Mouse (Mus musculus): Measurements from ENCODE around the gene Pdzrn3.

Pdzrn3 gene

DNA sequence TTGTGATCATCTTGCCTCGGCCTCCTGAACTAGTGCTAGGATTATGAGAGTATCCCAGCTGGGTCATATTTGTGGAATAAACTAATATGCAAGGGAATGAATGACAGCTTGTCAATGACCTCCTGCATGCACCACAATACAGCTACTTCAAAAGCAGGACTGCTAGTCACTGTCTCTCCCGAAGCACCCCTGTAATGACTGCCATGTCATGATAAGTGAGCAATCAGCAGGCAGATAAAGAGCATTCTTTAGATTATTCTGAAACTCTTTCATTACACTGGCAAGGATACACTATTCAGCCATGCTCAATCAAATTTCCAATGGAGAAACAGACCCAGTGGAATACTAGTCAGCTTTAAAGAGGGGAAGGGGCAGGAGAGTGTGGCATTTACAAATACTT, 85.8 kb downstream of the Pdzrn3 start:
- no peak for DNase-seq (ENCODE audit: low read depth, low spot score)

DNA sequence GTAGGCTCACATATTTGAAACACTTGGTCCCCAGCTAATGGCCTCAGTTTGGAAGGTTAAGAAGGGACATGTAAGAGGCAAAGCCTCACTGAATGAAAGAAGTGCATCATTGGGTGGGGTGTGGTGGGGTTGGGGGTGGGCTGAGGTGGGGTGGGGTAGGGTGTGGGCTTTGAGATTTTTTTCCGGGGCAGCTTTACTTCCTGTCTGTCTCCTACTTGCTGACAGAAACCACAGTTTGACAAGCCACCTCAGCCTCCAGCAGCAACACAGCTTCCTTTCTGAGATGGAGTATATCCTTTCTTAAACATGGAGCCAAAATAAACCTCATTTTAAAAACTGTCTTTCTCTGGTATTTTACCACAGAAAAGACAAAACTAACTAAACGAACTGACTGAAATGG, 87.5 kb downstream of the Pdzrn3 start:
- DNase-seq (ENCODE audit: low read depth, low spot score), result no peak

DNA sequence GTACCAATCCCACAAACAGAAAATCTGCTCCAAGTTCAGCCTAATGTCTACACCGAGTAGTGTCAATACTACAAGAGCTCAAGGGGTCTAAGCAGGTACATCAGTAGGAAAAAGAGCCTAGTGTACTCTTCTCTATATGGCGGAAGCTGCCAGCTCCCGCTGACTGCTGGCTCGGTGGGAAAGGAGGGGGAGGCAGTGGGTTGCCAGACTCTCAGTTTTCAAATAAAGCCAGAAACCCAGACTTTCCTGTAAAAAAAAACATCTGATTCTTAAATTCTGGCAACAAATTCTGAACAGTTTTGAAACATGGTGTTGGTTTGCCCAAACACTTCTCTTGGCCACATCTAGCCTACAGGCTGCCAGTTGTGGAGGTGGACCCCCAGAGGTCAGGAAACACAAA, 88.3 kb downstream of the Pdzrn3 start:
- DNase-seq (ENCODE audit: low read depth, low spot score), result no peak

DNA sequence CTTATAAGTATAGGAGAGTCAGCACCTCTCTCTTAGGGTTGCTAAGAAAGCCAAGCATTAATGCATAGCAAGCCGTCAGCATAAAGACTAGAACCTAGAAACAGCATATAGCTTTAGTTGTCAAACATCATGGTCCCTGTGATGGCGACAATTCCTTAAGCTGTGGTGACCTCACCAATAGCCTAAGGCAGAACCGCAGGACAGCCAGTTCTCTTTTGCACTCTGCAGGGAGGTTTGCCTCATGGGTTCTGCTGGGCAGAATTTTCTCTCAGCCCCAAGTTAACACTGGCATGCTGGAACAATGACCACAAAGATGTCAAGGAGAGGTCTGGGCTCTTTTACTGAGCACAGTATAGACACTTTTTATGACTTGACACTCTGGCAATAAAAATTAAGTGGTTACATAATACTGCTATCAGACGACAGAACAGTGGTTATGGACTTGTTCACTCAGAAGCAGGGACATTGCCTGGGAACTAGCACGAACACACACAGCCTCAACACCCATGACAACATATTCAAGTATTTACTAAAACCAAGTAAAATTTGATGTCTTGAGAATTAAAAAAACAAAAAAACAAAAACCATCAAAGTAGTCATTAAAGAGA, 90.0 kb downstream of the Pdzrn3 start:
- no peak for DNase-seq (ENCODE audit: low read depth, low spot score)

DNA sequence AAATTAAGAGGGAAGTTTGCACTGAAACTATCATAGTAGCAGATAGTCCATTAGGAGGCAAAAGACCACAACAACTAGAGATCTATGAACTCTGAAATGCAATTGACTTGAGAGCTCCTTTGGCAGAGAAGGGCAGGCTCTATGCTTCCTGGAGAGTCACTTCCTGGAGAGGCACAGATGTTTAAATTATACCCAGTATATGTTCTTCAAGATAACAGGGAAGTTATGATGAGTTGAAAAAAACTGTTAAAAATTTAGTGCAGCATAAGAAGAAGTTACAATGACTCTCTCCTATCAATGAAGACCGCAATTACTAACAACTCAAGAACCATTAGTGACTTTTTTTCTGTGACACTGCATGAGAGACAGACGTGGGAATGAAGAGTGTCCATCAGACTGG, 90.6 kb downstream of the Pdzrn3 start:
- no peak for DNase-seq (ENCODE audit: low read depth, low spot score)

DNA sequence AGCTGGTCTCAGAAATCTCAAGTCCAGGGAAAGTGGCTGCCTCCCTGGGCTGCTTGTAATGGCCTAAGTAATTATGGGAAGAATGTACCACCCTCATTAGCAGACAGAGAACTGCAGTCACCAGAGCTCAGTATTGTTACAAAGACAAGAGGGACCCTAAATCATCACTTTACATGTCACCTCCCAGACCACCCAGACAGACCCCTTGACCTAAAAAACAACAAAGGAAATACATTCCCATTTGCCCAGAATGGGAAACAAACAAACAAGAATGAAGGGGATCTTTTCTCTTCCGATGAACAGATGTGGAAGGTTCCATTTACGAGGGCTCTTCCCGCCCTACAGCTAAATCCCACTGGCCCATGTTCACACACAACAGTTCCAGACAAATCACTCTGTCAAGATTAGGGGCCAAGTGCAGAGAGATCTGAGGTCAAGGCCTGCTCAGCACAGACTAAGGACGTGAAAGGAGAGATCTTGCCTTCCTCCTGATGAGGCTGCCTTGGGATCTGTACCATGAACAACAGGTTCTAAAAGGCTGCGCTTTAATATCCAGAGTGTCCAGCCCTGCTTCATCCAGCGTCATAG, 93.2 kb downstream of the Pdzrn3 start:
- DNase-seq (ENCODE audit: low read depth, low spot score), result no peak

DNA sequence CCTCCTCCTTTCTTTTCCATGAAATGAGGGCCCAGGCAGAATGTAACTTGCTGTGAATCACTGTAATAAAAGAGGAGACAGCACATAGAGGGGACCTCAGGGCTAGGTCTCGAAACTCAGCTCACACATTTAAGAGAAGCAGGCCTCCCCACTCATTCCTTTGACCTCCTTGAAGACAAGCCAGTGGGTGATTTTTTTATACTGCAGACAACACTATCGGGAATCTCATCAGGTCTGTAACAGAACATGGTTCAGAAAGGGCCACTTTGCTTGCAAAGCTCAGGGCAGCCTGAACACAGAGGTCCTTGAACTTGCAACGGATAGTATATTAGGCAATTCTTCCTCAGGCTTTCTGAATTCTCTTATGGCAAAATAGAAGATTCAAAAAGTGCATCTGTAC, 93.8 kb downstream of the Pdzrn3 start:
- no peak for DNase-seq (ENCODE audit: low read depth, low spot score)

DNA sequence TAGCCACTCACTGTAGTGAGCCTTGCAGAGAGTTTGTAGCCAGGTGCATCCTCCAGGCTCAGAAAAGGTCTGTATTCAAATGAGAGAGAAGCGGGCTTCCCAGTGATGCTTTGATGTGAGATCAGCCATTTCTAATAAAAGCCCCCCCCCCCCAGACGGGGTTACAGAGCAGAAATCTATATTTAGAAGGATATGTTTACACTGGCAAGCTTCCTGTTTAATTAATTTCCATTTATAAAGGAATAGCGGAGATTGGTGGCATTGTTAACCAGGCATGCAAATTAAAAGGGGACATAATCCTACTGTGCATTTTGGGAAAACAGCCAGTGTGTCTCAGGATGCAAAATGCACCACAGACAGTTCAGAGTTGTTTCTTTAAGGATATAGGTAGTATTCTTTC, 96.1 kb downstream of the Pdzrn3 start:
- no peak for DNase-seq (ENCODE audit: low read depth, low spot score)

DNA sequence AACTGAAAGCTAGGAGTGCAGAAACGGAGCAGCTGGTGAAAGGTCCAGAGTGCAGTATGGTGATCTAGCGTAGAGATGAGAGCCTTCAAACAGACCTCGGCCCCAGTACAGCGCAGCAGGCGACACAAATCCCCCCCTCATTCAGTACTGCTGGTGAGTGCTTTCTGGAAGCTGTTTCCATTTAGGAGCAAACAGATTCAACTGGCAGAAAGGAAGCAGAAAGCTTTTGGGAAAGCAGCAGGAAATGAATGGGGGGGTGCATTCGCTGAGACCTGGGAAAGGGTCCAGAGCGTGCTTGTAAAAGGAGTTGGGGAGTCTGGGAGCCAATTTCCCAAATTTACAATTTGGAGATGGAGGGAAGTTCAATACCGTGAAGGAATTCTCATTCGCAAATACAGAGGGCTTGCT, 96.9 kb downstream of the Pdzrn3 start:
- DNase-seq (ENCODE audit: low read depth, low spot score), result no peak

DNA sequence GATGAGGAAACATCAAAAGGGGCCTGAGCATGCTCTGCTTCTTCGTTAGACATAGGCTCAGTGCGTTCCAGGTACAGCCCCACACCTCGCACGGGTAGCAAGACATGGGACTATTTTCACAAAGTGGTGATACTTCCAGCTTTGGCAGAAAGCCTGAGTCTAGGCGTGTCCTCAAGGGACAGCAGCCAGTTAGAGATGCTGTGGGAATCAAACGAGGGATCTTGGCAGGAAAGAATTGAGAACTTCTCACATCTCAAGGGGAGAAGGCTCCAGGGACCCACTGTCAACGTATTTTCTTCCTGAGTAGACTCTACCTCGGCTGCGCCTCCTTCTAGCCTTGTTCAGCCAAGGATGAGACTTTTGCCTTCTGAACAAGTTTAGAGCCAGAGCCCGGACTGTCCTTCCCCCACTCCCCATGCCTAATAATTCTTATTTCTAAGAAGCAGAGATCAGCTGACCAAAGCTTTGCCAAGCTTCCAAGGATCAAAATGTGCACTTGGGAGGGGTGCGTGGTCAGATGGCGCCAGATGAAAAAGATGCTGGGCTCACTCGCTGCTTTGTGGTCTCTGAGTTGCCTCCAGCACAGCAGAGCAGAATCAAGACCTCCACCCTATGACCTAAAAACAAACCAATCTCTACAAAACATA, 99.3 kb downstream of the Pdzrn3 start:
- no peak for DNase-seq (ENCODE audit: low read depth, low spot score)

DNA sequence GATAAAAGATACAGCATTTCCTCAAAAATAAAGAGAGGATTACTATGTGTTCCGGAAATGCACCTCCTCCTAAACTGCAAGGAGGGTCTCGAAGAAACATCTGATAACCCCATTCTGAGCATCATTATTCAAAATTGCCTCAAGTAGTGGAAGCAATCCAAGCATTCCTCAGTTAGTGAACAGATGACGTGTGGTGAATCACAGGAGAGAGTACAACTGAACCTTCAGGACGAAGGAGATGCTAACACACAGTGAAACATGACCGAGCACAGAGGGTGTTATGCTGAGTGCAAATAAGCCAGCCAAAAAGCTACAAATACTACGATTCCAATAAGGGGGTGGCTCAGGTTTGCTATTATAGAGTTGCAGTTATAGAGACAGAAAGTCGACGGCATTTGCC, 101.4 kb downstream of the Pdzrn3 start:
- DNase-seq (ENCODE audit: low read depth, low spot score), result no peak

DNA sequence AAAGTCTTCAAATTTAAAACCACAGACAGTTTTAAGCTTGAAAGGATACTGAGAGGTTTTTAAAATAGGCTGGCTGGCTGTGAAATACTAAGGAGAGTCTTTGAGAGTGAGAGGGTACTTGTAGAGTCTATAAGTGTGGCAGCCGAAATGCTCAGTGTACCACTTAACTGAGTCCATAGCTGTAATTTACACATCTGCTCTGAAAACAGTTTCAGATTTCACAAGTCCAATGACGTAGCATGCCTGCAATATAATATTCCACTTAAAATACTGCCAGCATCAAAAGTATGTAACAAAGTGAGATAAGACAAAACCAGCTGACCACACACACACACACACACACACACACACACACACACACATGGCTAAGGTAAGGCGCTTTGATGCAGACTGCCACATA, 101.9 kb downstream of the Pdzrn3 start:
- DNase-seq (ENCODE audit: low read depth, low spot score), result no peak

DNA sequence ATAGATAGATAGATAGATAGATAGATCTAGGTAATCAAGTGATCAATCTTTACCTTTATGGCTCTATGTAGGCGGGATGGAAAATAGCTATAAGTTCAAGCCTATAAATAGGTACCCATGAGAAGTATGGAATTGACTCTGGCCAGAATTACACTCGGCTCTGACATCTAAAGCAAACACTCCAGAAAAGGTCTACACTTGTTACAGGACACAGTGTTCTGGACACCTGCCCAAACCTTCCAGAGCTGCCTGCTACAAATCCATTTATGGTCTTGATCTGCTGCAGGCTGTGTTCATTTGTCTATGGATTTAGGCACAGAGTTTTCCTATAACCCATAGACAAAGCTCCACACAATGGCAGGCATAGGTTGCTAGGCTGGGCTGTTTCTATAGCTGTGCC, 102.9 kb downstream of the Pdzrn3 start:
- DNase-seq (ENCODE audit: low read depth, low spot score), result no peak

DNA sequence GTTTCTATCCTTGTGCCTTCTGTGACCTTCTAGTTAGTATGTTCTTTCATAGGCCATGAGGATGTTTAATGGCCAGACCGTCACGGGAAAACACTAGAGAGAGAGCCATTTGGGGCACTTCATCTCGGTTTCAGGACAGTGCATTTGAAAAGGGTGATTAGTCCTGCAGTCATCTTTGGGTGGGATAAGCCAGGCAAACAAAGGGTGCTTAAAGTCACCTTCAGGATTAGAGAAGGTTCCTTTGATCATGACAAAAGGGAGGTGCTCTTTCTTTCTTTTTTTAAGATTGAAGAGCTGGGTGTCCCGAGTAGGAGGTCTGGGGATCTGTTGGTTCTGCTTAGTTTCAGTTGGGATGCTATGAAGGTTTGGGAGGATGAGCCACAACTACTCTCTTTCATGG, 105.4 kb downstream of the Pdzrn3 start:
- no peak for DNase-seq (ENCODE audit: low read depth, low spot score)

DNA sequence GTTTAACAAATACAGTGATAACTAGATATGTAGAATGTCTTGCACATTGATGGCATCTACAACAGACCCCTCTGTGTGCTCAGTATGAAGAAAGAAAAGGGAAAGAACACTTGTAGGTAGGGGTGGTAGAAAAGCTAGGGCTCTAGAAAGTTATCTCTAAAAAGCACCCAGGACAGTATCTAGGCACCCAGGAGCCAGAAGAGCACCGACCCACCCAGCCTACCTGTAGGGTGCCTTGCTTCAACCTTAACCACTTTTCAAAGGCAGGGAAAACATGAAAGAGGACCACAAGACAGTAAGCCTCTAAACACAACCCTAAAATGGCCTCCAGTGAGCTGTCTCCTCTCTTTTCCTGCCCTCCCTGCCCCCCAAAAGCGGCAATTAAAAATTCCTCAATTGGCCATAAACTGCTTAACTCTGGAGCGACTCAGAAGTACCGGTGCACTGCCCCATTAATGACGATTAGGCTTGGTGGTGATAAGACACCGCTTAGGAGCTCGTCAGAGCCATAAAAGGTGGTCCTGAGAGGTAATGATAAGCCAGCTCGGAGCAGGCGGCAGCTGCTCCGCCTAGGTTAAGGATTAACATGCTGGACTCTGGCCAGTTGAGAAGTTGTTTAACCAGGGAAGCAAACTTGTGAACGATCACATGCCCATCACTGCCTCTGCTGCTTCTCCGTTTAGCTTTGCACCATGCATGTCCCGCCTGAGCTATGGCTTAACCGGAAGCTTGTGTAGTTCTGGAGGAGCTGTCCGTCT, 106.1 kb downstream of the Pdzrn3 start:
- DNase-seq (ENCODE audit: low read depth, low spot score), result no peak

DNA sequence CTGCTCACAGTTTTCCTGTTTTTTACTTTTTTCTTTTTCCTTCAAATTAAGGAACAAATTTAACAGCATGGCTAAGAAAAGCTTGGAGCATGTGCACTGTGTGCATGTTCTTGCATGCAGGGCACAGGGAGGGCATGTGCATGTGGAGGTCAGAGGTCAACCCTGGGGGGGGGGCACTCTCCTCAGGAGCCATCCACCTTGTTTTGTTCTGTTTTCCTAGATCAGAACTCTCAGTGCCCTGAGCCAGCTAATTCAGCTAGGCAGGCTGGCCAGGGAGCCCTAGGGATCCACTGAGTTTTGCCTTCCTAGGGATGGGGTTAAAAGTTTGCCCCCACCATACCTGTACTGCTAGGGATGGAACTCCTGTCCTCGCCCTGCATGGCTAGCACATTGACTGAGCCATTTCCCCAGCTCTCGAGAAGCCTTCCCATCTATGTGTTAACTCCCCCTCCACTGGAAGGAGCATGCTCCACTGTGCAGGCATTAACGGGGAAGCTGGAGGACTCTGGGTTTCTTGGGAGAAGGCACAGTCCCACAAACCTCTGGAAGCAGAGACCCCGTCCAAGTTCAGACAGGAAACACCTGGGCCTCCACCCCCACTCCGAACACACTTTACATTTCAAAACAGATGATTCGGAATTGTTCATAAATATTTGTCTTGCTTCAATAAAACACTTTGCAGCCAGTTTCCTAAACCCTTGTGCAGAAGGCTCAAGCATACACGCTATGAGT, 107.4 kb downstream of the Pdzrn3 start:
- no peak for DNase-seq (ENCODE audit: low read depth, low spot score)

DNA sequence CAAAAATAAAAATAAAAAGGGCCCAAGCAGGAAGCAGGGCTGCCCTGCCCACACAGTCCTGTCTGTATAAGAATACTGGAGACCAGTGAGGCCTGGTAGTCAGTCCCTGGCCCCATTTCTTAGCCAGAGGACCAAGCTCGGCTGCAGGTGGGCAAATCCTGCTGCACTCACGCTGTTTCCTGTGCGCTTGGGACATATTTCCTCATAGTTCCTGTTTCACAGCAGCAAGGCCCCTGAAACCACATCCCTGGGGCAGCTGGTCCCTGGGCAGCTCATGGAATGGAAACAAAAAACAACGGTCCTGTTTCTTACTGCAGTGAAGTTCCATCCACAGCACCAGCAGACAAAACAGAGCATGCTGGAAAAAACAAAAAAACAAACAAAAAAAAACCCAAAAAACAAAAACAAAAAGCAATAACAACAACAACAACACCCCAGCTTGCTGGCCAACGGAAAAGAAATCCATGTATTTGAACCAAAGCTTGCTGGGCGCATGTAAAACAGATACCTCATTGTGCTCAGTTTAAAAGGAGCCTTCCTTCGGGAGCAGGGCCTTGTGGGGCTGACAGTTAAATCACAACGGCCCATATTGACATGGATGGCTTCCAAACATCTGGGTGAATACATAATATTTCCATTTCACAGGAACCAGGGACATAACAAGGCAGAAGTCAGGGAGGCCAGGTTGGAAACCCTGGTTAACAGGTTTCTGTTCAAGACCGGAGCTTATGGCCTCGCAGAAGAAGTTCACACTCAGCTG, 108.2 kb downstream of the Pdzrn3 start:
- no peak for DNase-seq (ENCODE audit: low read depth, low spot score)

DNA sequence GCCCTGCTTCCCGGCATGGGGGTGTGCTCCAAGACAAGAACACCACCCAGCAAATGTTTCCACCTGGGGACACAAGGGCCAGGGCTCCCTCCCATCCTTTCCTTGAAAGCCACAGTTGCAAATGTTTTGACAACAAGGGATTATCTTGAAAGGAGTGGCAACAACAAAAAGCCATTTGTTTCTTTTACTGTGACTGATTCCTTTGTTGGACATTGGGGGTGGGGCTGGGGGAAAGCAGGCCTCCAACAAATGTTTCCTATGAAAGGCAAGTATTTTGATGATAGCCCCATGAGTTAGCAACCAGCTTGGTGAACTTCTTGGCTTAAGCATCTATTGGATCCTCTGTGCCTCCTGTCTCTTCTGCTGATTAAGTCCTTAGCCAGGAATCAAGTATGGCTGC, 109.4 kb downstream of the Pdzrn3 start:
- no peak for DNase-seq (ENCODE audit: low read depth, low spot score)

DNA sequence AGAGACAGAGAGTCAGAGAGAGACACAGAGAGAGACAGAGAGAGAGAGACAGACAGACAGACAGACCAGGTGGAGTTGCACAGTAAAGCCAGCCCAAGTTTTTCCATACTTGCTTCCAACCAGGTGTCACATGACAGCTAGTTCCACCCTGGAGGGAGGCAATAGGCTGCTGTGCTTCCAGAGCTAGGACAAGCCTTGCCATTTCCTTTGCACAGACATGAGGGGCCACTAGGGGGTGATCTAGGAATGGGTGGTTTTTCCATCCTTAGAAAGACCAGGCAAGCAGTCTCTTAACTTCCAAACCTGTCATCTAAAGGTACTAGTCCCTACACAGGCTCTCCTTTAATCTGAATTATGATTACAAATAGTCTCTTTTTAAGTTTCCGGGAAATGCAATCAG, 110.9 kb downstream of the Pdzrn3 start:
- DNase-seq (ENCODE audit: low read depth, low spot score), result peak; percentile 48

DNA sequence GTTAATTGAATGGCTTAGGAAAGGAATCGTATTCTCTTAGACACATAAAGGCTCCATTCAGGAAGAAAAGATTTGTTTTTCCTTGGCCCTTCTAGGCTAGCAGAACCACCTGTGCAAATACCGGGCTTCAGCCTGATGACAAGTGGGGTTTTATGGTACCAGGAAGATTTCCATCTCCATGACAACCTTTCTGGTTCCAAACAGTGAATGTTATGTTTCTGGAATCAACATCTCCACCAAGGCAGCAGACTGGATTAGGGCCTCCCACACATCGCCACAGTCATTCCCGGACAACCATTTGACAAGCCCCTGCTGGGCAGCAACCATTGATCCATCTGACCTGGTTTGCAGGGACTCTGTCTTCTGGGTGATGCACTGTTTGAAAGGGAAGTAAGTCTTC, 114.2 kb downstream of the Pdzrn3 start:
- DNase-seq (ENCODE audit: low read depth, low spot score), result no peak

DNA sequence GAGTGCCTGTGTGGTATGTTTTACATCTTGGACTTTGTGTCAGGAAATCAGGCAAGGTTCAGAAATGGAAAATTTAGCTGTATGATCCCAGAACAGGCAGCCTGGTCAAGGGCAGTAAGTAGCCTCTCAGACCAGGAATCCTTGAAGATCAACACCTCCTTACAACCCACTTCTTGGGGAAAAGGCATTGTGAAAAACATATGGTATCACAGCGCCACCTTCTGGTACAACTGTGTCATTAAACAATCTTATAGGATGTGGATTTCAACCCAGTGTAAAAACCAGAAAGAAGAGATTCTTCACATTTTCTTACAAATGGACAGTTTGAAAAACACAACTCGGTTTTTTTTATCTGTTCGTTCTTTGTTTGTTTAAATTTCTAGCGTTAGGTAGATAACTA, 116.2 kb downstream of the Pdzrn3 start:
- peak; percentile 45 for DNase-seq (ENCODE audit: low read depth, low spot score)

Data from retina, postnatal 7 days (tissue).